Mouse (Mus musculus): ENCODE measurements at regions not wholly inside any gene's neighbourhood (a gene's known extent, or its start where the extent isn't known, plus 50 kb on each side); places are given as distances from the start of the nearest gene placed in this dataset.

GRCm38 (mm10) chr6:145310601-145311000 is 60.6 kb upstream of the Kras start:
- no peak for DNase-seq

- DNase-seq: no peak
Observed at GRCm38 (mm10) chr6:145309025-145309424, 59.0 kb upstream of the Kras start.

DNA sequence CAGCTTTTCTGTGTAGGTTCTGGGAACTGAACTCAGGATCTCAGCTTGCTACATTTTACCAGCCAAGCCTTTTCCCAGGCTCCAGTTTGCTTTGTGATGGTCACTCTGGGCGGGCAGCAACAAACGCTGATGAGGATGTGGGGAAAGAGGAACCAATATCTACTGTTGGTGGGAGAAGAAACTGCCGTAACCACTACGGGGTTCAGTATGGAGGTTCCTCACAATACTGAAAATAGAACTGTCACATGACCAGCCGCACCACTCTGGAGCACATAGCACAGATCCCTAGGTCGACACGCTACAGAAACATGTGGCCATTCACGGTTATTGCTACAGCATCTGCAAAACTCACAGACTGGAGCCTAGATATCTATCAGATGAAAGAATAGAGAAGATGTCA is 57.2 kb upstream of the Kras start:
- no peak for DNase-seq

DNA sequence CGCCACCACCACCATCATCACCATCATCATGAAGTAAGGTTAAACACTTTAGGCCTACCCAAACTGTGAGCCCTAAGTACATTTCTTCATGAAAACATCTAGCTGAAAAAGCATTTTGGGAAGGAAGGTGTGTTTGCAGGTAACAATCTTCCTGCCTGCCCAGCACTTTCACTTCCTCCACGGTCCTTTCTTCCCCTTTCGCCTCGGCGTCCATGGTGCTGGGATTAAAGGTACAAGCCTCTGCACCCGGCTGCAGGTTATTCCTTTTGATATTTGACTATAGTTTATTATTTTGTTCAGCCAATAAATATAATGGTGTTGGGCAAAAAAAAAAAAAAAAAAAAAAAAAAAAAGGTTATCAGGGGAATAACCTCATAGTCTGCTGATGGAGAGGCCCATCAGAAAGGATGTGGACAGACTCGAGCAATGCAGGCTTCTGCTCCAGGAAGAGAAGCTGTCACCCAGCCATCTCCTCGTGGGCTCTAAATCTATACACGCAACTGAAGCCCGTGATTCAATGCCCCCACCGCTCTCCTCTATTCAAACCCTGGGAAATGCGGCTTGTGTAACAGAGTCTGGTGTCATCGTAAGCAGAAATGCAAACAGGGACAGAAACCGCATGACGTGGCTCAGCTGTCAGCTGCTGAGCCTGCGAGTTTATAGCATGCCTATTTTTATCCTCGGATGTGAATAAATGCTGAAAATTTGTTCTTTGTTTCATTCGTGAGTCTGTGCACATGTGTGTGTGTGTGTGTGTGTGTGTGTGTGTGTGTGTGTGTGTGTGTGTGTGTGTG is 56.5 kb upstream of the Kras start:
- DNase-seq: peak; percentile 52

GRCm38 (mm10) chr6:145305669-145306068 is 55.6 kb upstream of the Kras start:
- DNase-seq: no peak

GRCm38 (mm10) chr6:145303641-145304070 is 53.6 kb upstream of the Kras start:
- peak; percentile 79 for DNase-seq

DNA sequence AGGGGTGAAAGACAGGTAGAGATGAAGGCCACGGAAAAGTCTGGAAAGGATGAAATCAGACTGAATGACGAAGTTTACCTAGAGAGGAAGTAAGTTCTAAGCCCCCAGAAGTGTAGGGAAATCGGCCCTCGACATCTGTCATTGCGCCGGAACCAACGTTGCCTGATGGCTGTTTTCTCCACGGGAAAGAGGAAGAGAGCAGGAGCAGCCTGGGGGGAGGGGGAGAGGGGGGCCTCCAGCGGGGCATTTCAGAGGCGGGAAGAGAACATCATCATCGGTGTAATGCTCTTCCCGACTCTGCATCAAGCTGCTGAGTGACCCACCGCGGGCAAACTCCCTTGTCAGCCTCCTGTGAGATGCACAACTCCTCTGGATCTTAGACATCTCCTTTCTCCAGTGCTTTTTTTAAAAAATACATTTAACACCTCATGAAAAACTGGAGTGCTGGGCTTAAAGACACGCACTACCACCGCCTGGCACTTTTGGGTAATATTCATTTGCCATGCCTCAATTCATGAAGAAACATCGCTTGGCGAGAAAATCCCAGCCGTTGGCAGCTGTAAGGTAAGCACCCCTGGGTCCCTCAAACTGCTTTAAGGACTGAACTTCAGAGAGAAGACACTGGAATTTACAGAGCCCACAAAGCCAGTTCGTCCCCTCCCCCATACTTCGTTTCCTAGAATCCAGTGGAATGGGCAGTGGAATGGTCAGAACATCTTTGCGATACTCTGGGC is 53.0 kb upstream of the Kras start:
- peak; percentile 23 for DNase-seq

DNA sequence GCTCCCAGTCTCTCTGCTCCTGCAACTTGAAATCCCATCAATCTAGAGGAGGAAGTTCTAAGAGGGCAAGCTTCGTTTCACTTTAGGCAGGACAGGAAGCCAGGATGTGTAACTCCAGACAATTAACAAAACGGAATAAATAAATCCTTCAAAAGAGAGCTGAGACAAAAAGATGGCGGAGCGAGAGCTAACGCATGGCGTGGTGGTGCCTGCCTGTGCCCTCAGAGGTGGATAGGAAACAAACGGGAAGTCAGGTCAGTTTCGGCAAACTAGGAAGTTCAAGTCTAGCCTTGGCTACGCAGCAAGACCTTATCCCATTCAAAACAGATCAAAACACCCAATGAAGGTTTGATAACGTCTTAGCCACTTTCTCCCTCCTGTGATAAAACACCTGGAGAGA is 52.1 kb upstream of the Kras start:
- DNase-seq: no peak

GRCm38 (mm10) chr6:145300266-145300858 is 50.3 kb upstream of the Kras start:
- no peak for DNase-seq

Measured in thymus, postnatal 25 days (tissue).